Mouse (Mus musculus): ENCODE data around the gene Pnldc1.

- TF ChIP-seq CTCF (IDR thresholded peaks at IDR 0.05; ENCODE audit: borderline replicate concordance, extremely low read depth, insufficient read depth, insufficient read length) (no peak), POLR2A (IDR thresholded peaks at IDR 0.05; ENCODE audit: borderline replicate concordance, extremely low read depth, insufficient read depth, insufficient read length, poor library complexity, severe bottlenecking) (no peak)
These were observed 30.2 kb upstream of the Pnldc1 start, which contains the start of gene Acat3 for GRCm38 (mm10) chr17:12940151-12940805.

Data from brain, embryonic 14.5 days (tissue).